Mouse (Mus musculus): ENCODE data around the gene Nt5c2. TPM values are rescaled to one million over a fixed set of nuclear protein-coding genes. Genes with fewer than 3 reads are reported as not detected.
A peak's percentile ranks its signal among the peaks of the same experiment; 100 is the strongest.
"Not testable (repeated sequence)": the region's sequence is repeated elsewhere in the genome, so short reads cannot be mapped to it uniquely, and the experiment has no call there.

Gene Nt5c2
- total RNA-seq, 4 experiments from 2014 or later: 72.5 to 101 (median 83.1) TPM

- DNase-seq (ENCODE audit: low spot score in 2 of 2): no peak
Measured at GRCm38 (mm10) chr19:46988231-46989087, 26.5 kb downstream of the Nt5c2 start.

GRCm38 (mm10) chr19:46987646-46988045 is 27.3 kb downstream of the Nt5c2 start:
- DNase-seq (ENCODE audit: low spot score in 2 of 2): no peak

- DNase-seq (ENCODE audit: low spot score in 2 of 2): no peak
Measured at GRCm38 (mm10) chr19:46984726-46985622, 30.0 kb downstream of the Nt5c2 start.

- no peak for DNase-seq (ENCODE audit: low spot score in 2 of 2)
Measured at GRCm38 (mm10) chr19:46983966-46984380, 31.0 kb downstream of the Nt5c2 start.

GRCm38 (mm10) chr19:46983352-46983965 is 31.5 kb downstream of the Nt5c2 start:
- no peak for DNase-seq (ENCODE audit: low spot score in 2 of 2)

GRCm38 (mm10) chr19:46981462-46981861 is 33.5 kb downstream of the Nt5c2 start:
- DNase-seq (ENCODE audit: low spot score in 2 of 2): no peak

GRCm38 (mm10) chr19:46979781-46980105 is 35.2 kb downstream of the Nt5c2 start:
- DNase-seq (ENCODE audit: low spot score in 2 of 2): no peak

GRCm38 (mm10) chr19:46978920-46979780 is 35.8 kb downstream of the Nt5c2 start:
- no peak for DNase-seq (ENCODE audit: low spot score in 2 of 2)

- DNase-seq (ENCODE audit: low spot score in 2 of 2): not testable (repeated sequence)
Measured at GRCm38 (mm10) chr19:46978069-46978468, 36.9 kb downstream of the Nt5c2 start.

GRCm38 (mm10) chr19:46977460-46977859 is 37.5 kb downstream of the Nt5c2 start:
- no peak for DNase-seq (ENCODE audit: low spot score in 2 of 2)

- DNase-seq (ENCODE audit: low spot score in 2 of 2): no peak
Measured at GRCm38 (mm10) chr19:46976743-46977142, 38.2 kb downstream of the Nt5c2 start.

GRCm38 (mm10) chr19:46975997-46976396 is 39.0 kb downstream of the Nt5c2 start:
- DNase-seq (ENCODE audit: low spot score in 2 of 2): no peak

GRCm38 (mm10) chr19:46975565-46975964 is 39.4 kb downstream of the Nt5c2 start:
- DNase-seq (ENCODE audit: low spot score in 2 of 2): no peak

GRCm38 (mm10) chr19:46972159-46972558 is 42.8 kb downstream of the Nt5c2 start:
- no peak for DNase-seq (ENCODE audit: low spot score in 2 of 2)

GRCm38 (mm10) chr19:46971712-46972111 is 43.2 kb downstream of the Nt5c2 start:
- DNase-seq (ENCODE audit: low spot score in 2 of 2): no peak

GRCm38 (mm10) chr19:46971051-46971689 is 43.8 kb downstream of the Nt5c2 start:
- peak in 1 of 2 experiments; percentile 35 for DNase-seq (ENCODE audit: low spot score in 2 of 2)

- no peak for DNase-seq (ENCODE audit: low spot score in 2 of 2)
Measured at GRCm38 (mm10) chr19:46970121-46970729, 44.7 kb downstream of the Nt5c2 start.

- no peak for DNase-seq (ENCODE audit: low spot score in 2 of 2)
Measured at GRCm38 (mm10) chr19:46969286-46969985, 45.5 kb downstream of the Nt5c2 start.

GRCm38 (mm10) chr19:46968833-46969232 is 46.1 kb downstream of the Nt5c2 start:
- DNase-seq (ENCODE audit: low spot score in 2 of 2): no peak
